Mouse (Mus musculus) erythroblast, embryonic 14.5 days (primary cell): ENCODE measurements around the gene Casp8ap2. TPM values are rescaled to one million over a fixed set of nuclear protein-coding genes. Genes with fewer than 3 reads are reported as not detected.
A peak's percentile ranks its signal among the peaks of the same experiment; 100 is the strongest.

Experiments
- H3K27me3 ChIP-seq: 2 replicates; pipeline ENCODE4 v1.6.1; 2012; ENCODE audit warnings: inconsistent platforms; ENCODE audit not compliant: control insufficient read depth
- H3K36me3 ChIP-seq: 2 replicates; pipeline ENCODE4 v1.6.1; 2012; ENCODE audit warnings: mild to moderate bottlenecking, inconsistent platforms; ENCODE audit not compliant: control insufficient read depth
- H3K4me1 ChIP-seq: 2 replicates; pipeline ENCODE4 v1.6.1; 2012; ENCODE audit warnings: inconsistent platforms; ENCODE audit not compliant: control insufficient read depth
- H3K4me3 ChIP-seq: replicated peaks from 2 replicates; pipeline ENCODE3; 2012; ENCODE audit warnings: moderate library complexity, mild to moderate bottlenecking, inconsistent platforms
- H3K9me3 ChIP-seq: 2 replicates; pipeline ENCODE4 v1.6.1; 2012; ENCODE audit warnings: low read length, inconsistent platforms, mixed read lengths; ENCODE audit not compliant: control insufficient read depth
- GATA1 ChIP-seq: IDR thresholded peaks from 2 replicates; pipeline ENCODE4 v1.6.1; 2012; ENCODE audit warnings: low read length, inconsistent platforms, mixed read lengths
- TAL1 ChIP-seq: IDR thresholded peaks from 3 replicates; pipeline ENCODE4 v1.6.1; 2012; ENCODE audit warnings: low read length, inconsistent platforms, mixed read lengths
- polyA plus RNA-seq: library from polyadenylated mRNA; stranded (reverse); fragments of >175 nt; gene quantifications from 2 replicates; pipeline ENCODE4 v1.2.3, GENCODE M21; 2012

Gene Casp8ap2
- 0.07 and 0.12 TPM in 2 replicates for polyA plus RNA-seq

- Histone ChIP-seq H3K4me1 (peaks cover 33% of the 10 kb centered on the region), H3K9me3 (no peaks in the 10 kb centered on the region), H3K36me3 (peaks cover 27% of the 10 kb centered on the region), H3K4me3 (peak within 1 kb of the TSS; percentile 87), H3K27me3 (no peaks in the 10 kb centered on the region)
- TF ChIP-seq TAL1 = no peak
- no peak for TF ChIP-seq GATA1
Measured at GRCm38 (mm10) chr4:32615034-32615881, at the start of gene Casp8ap2. TSS of gene Casp8ap2 (plus strand) at chr4:32615451.

- H3K27me3 ChIP-seq = no peaks in the 10 kb centered on the region
- no peak overlapping the region for H3K4me3 ChIP-seq
- H3K4me1 ChIP-seq = no peaks in the 10 kb centered on the region
- no peak for TF ChIP-seq GATA1
- no peak for TF ChIP-seq TAL1
- H3K9me3 ChIP-seq = no peaks in the 10 kb centered on the region
- no peaks in the 10 kb centered on the region for H3K36me3 ChIP-seq
Measured at GRCm38 (mm10) chr4:32569054-32569453, 46.2 kb upstream of the Casp8ap2 start.

GRCm38 (mm10) chr4:32569995-32570938 lies 45.0 kb upstream of the Casp8ap2 start:
- TF ChIP-seq GATA1 = no peak
- TF ChIP-seq TAL1 = no peak
- H3K36me3 ChIP-seq = no peaks in the 10 kb centered on the region
- no peaks in the 10 kb centered on the region for H3K27me3 ChIP-seq
- no peaks in the 10 kb centered on the region for H3K4me1 ChIP-seq
- H3K4me3 ChIP-seq = no peak overlapping the region
- H3K9me3 ChIP-seq = no peaks in the 10 kb centered on the region

- H3K9me3 ChIP-seq = no peaks in the 10 kb centered on the region
- H3K4me1 ChIP-seq = no peaks in the 10 kb centered on the region
- no peak overlapping the region for H3K4me3 ChIP-seq
- no peaks in the 10 kb centered on the region for H3K27me3 ChIP-seq
- no peaks in the 10 kb centered on the region for H3K36me3 ChIP-seq
- no peak for TF ChIP-seq TAL1
- TF ChIP-seq GATA1 = no peak
Measured at GRCm38 (mm10) chr4:32570939-32571317, 44.3 kb upstream of the Casp8ap2 start.

- H3K9me3 ChIP-seq = no peaks in the 10 kb centered on the region
- no peak for TF ChIP-seq TAL1
- no peak for TF ChIP-seq GATA1
- no peaks in the 10 kb centered on the region for H3K27me3 ChIP-seq
- H3K4me3 ChIP-seq = no peak overlapping the region
- no peaks in the 10 kb centered on the region for H3K4me1 ChIP-seq
- no peaks in the 10 kb centered on the region for H3K36me3 ChIP-seq
Measured at GRCm38 (mm10) chr4:32571441-32571840, 43.8 kb upstream of the Casp8ap2 start.

- Histone ChIP-seq H3K27me3 (no peaks in the 10 kb centered on the region), H3K4me3 (no peak overlapping the region), H3K4me1 (no peaks in the 10 kb centered on the region), H3K36me3 (no peaks in the 10 kb centered on the region; the same call in 1 of the 2 replicates), H3K9me3 (no peaks in the 10 kb centered on the region)
- TF ChIP-seq GATA1 = no peak
- no peak for TF ChIP-seq TAL1
Measured at GRCm38 (mm10) chr4:32572118-32572517, 43.1 kb upstream of the Casp8ap2 start.

GRCm38 (mm10) chr4:32573586-32573985 lies 41.7 kb upstream of the Casp8ap2 start:
- Histone ChIP-seq H3K4me3 (no peak overlapping the region), H3K4me1 (no peaks in the 10 kb centered on the region), H3K27me3 (no peaks in the 10 kb centered on the region), H3K9me3 (no peaks in the 10 kb centered on the region), H3K36me3 (no peaks in the 10 kb centered on the region; the same call in 1 of the 2 replicates)
- no peak for TF ChIP-seq GATA1
- no peak for TF ChIP-seq TAL1

GRCm38 (mm10) chr4:32574604-32575003 lies 40.6 kb upstream of the Casp8ap2 start:
- H3K4me3 ChIP-seq = no peak overlapping the region
- no peaks in the 10 kb centered on the region for H3K9me3 ChIP-seq
- TF ChIP-seq TAL1 = no peak
- no peak for TF ChIP-seq GATA1
- no peaks in the 10 kb centered on the region for H3K27me3 ChIP-seq
- no peaks in the 10 kb centered on the region for H3K4me1 ChIP-seq
- H3K36me3 ChIP-seq = no peaks in the 10 kb centered on the region; the same call in 1 of the 2 replicates

GRCm38 (mm10) chr4:32575165-32575564 lies 40.1 kb upstream of the Casp8ap2 start:
- no peaks in the 10 kb centered on the region for H3K4me1 ChIP-seq
- no peaks in the 10 kb centered on the region for H3K9me3 ChIP-seq
- H3K36me3 ChIP-seq = no peaks in the 10 kb centered on the region; the same call in 1 of the 2 replicates

More at GRCm38 (mm10) chr4:32575165-32575564, 40.1 kb upstream of the Casp8ap2 start:
- Histone ChIP-seq H3K4me3 (no peak overlapping the region), H3K27me3 (no peaks in the 10 kb centered on the region)
- TF ChIP-seq GATA1 = no peak
- no peak for TF ChIP-seq TAL1
